Mouse (Mus musculus): ENCODE measurements at regions not wholly inside any gene's neighbourhood (a gene's known extent, or its start where the extent isn't known, plus 50 kb on each side); places are given as distances from the start of the nearest gene placed in this dataset.

- no peak for ATAC-seq
- H3K27me3 ChIP-seq (replicated peaks; ENCODE audit: control insufficient read depth, insufficient read depth, low read length): no peaks in the 10 kb centered on the region
- H3K4me3 ChIP-seq (ENCODE audit: low read length): no peak overlapping the region
- H3K9me3 ChIP-seq (ENCODE audit: control insufficient read depth, low read length): no peaks in the 10 kb centered on the region
- no peak overlapping the region for H3K4me2 ChIP-seq (ENCODE audit: low read depth, low read length)
- H3K9ac ChIP-seq (ENCODE audit: low read depth, low read length): no peak overlapping the region
- H3K4me1 ChIP-seq (ENCODE audit: control insufficient read depth, insufficient read depth, low read length): no peaks in the 10 kb centered on the region
- no peak overlapping the region for H3K27ac ChIP-seq (ENCODE audit: low read length)
- WGBS: 71% methylated on average over 5 of the region's 5 CpGs
- no peaks in the 10 kb centered on the region for H3K36me3 ChIP-seq (ENCODE audit: control insufficient read depth, insufficient read depth, low read length)
These were observed 188.0 kb upstream of the Jarid2 start for GRCm38 (mm10) chr13:44541243-44541653.

GRCm38 (mm10) chr13:44544786-44545185, 184.5 kb upstream of the Jarid2 start:
- Histone ChIP-seq H3K27me3 (replicated peaks; ENCODE audit: control insufficient read depth, insufficient read depth, low read length) (no peaks in the 10 kb centered on the region), H3K9me3 (ENCODE audit: control insufficient read depth, low read length) (no peaks in the 10 kb centered on the region), H3K36me3 (ENCODE audit: control insufficient read depth, insufficient read depth, low read length) (no peaks in the 10 kb centered on the region), H3K4me3 (ENCODE audit: low read length) (no peak overlapping the region), H3K4me1 (ENCODE audit: control insufficient read depth, insufficient read depth, low read length) (no peaks in the 10 kb centered on the region), H3K4me2 (ENCODE audit: low read depth, low read length) (no peak overlapping the region), H3K27ac (ENCODE audit: low read length) (no peak overlapping the region), H3K9ac (ENCODE audit: low read depth, low read length) (no peak overlapping the region)
- no peak for ATAC-seq
- WGBS: 83% methylated on average over 9 of the region's 9 CpGs

- no peak overlapping the region for H3K9ac ChIP-seq (ENCODE audit: low read depth, low read length)
- H3K4me3 ChIP-seq (ENCODE audit: low read length): no peak overlapping the region
- H3K9me3 ChIP-seq (ENCODE audit: control insufficient read depth, low read length): no peaks in the 10 kb centered on the region
- H3K4me2 ChIP-seq (ENCODE audit: low read depth, low read length): no peak overlapping the region
- no peaks in the 10 kb centered on the region for H3K4me1 ChIP-seq (ENCODE audit: control insufficient read depth, insufficient read depth, low read length)
- H3K27ac ChIP-seq (ENCODE audit: low read length): no peak overlapping the region
- no peaks in the 10 kb centered on the region for H3K36me3 ChIP-seq (ENCODE audit: control insufficient read depth, insufficient read depth, low read length)
- no peaks in the 10 kb centered on the region for H3K27me3 ChIP-seq (replicated peaks; ENCODE audit: control insufficient read depth, insufficient read depth, low read length)
- no peak for ATAC-seq
- WGBS: 91% methylated on average over 2 of the region's 2 CpGs
These were observed 183.0 kb upstream of the Jarid2 start for GRCm38 (mm10) chr13:44546289-44546688.

GRCm38 (mm10) chr13:44548880-44549279, 180.4 kb upstream of the Jarid2 start:
- no peak for ATAC-seq
- Histone ChIP-seq H3K4me1 (ENCODE audit: control insufficient read depth, insufficient read depth, low read length) (no peaks in the 10 kb centered on the region), H3K27ac (ENCODE audit: low read length) (no peak overlapping the region), H3K27me3 (replicated peaks; ENCODE audit: control insufficient read depth, insufficient read depth, low read length) (no peaks in the 10 kb centered on the region), H3K36me3 (ENCODE audit: control insufficient read depth, insufficient read depth, low read length) (no peaks in the 10 kb centered on the region), H3K9ac (ENCODE audit: low read depth, low read length) (no peak overlapping the region), H3K4me2 (ENCODE audit: low read depth, low read length) (no peak overlapping the region), H3K4me3 (ENCODE audit: low read length) (no peak overlapping the region), H3K9me3 (ENCODE audit: control insufficient read depth, low read length) (no peaks in the 10 kb centered on the region)
- 65% methylated on average over 3 of the region's 3 CpGs for WGBS

- no peak for ATAC-seq
- Histone ChIP-seq H3K9me3 (ENCODE audit: control insufficient read depth, low read length) (no peaks in the 10 kb centered on the region), H3K4me3 (ENCODE audit: low read length) (no peak overlapping the region), H3K36me3 (ENCODE audit: control insufficient read depth, insufficient read depth, low read length) (no peaks in the 10 kb centered on the region), H3K9ac (ENCODE audit: low read depth, low read length) (no peak overlapping the region), H3K4me1 (ENCODE audit: control insufficient read depth, insufficient read depth, low read length) (no peaks in the 10 kb centered on the region), H3K27me3 (replicated peaks; ENCODE audit: control insufficient read depth, insufficient read depth, low read length) (no peaks in the 10 kb centered on the region), H3K4me2 (ENCODE audit: low read depth, low read length) (no peak overlapping the region), H3K27ac (ENCODE audit: low read length) (no peak overlapping the region)
- WGBS: 65% methylated on average over 5 of the region's 5 CpGs
These were observed 175.9 kb upstream of the Jarid2 start for GRCm38 (mm10) chr13:44553363-44553762.

GRCm38 (mm10) chr13:44554686-44555463, 174.4 kb upstream of the Jarid2 start:
- no peaks in the 10 kb centered on the region for H3K4me1 ChIP-seq (ENCODE audit: control insufficient read depth, insufficient read depth, low read length)

GRCm38 (mm10) chr13:44555979-44556378, 173.3 kb upstream of the Jarid2 start:
- Histone ChIP-seq H3K4me2 (ENCODE audit: low read depth, low read length) (no peak overlapping the region), H3K9me3 (ENCODE audit: control insufficient read depth, low read length) (no peaks in the 10 kb centered on the region), H3K4me1 (ENCODE audit: control insufficient read depth, insufficient read depth, low read length) (no peaks in the 10 kb centered on the region), H3K4me3 (ENCODE audit: low read length) (no peak overlapping the region), H3K27me3 (replicated peaks; ENCODE audit: control insufficient read depth, insufficient read depth, low read length) (no peaks in the 10 kb centered on the region), H3K27ac (ENCODE audit: low read length) (no peak overlapping the region), H3K36me3 (ENCODE audit: control insufficient read depth, insufficient read depth, low read length) (no peaks in the 10 kb centered on the region), H3K9ac (ENCODE audit: low read depth, low read length) (no peak overlapping the region)
- WGBS: 58% methylated on average over 6 of the region's 6 CpGs
- no peak for ATAC-seq

More at GRCm38 (mm10) chr13:44554686-44555463, 174.4 kb upstream of the Jarid2 start:
- no peaks in the 10 kb centered on the region for H3K36me3 ChIP-seq (ENCODE audit: control insufficient read depth, insufficient read depth, low read length)
- no peak for ATAC-seq
- H3K4me2 ChIP-seq (ENCODE audit: low read depth, low read length): no peak overlapping the region
- no peak overlapping the region for H3K4me3 ChIP-seq (ENCODE audit: low read length)
- H3K27me3 ChIP-seq (replicated peaks; ENCODE audit: control insufficient read depth, insufficient read depth, low read length): no peaks in the 10 kb centered on the region
- no peaks in the 10 kb centered on the region for H3K9me3 ChIP-seq (ENCODE audit: control insufficient read depth, low read length)
- no peak overlapping the region for H3K27ac ChIP-seq (ENCODE audit: low read length)
- WGBS: 75% methylated on average over 9 of the region's 9 CpGs
- H3K9ac ChIP-seq (ENCODE audit: low read depth, low read length): no peak overlapping the region

- Histone ChIP-seq H3K9me3 (ENCODE audit: control insufficient read depth, low read length) (no peaks in the 10 kb centered on the region), H3K4me2 (ENCODE audit: low read depth, low read length) (no peak overlapping the region), H3K27me3 (replicated peaks; ENCODE audit: control insufficient read depth, insufficient read depth, low read length) (no peaks in the 10 kb centered on the region), H3K4me3 (ENCODE audit: low read length) (no peak overlapping the region), H3K9ac (ENCODE audit: low read depth, low read length) (no peak overlapping the region), H3K36me3 (ENCODE audit: control insufficient read depth, insufficient read depth, low read length) (no peaks in the 10 kb centered on the region), H3K27ac (ENCODE audit: low read length) (no peak overlapping the region), H3K4me1 (ENCODE audit: control insufficient read depth, insufficient read depth, low read length) (no peaks in the 10 kb centered on the region)
- 89% methylated on average over 12 of the region's 12 CpGs for WGBS
- ATAC-seq: no peak
These were observed 171.2 kb upstream of the Jarid2 start for GRCm38 (mm10) chr13:44558051-44558450.

GRCm38 (mm10) chr13:44558491-44559177, 170.6 kb upstream of the Jarid2 start:
- no peak overlapping the region for H3K27ac ChIP-seq (ENCODE audit: low read length)
- H3K4me1 ChIP-seq (ENCODE audit: control insufficient read depth, insufficient read depth, low read length): no peaks in the 10 kb centered on the region
- H3K27me3 ChIP-seq (replicated peaks; ENCODE audit: control insufficient read depth, insufficient read depth, low read length): no peaks in the 10 kb centered on the region
- no peak for ATAC-seq
- WGBS: 88% methylated on average over 21 of the region's 21 CpGs
- H3K4me3 ChIP-seq (ENCODE audit: low read length): no peak overlapping the region
- no peak overlapping the region for H3K9ac ChIP-seq (ENCODE audit: low read depth, low read length)
- H3K9me3 ChIP-seq (ENCODE audit: control insufficient read depth, low read length): no peaks in the 10 kb centered on the region
- H3K36me3 ChIP-seq (ENCODE audit: control insufficient read depth, insufficient read depth, low read length): no peaks in the 10 kb centered on the region
- no peak overlapping the region for H3K4me2 ChIP-seq (ENCODE audit: low read depth, low read length)

Data from intestine, embryonic 16.5 days (tissue).